Mouse (Mus musculus) small intestine, adult 2 months (tissue): ENCODE measurements at regions not wholly inside any gene's neighbourhood (a gene's known extent, or its start where the extent isn't known, plus 50 kb on each side); places are given as distances from the start of the nearest gene placed in this dataset.

Experiments used
- CTCF ChIP-seq: fragments of 200-500 bp; IDR thresholded peaks from 2 replicates; pipeline ENCODE4 v1.5.1; 2012; ENCODE audit warnings: low read depth, mild to moderate bottlenecking, control low read depth, inconsistent platforms, low read length, moderate library complexity, mixed read lengths; ENCODE audit not compliant: insufficient replicate concordance, insufficient read length; ENCODE audit errors: extremely low read depth
- POLR2A ChIP-seq: fragments of 200-500 bp; IDR thresholded peaks from 2 replicates; pipeline ENCODE4 v1.6.1; 2012; ENCODE audit warnings: low read depth, mild to moderate bottlenecking, control low read depth, inconsistent platforms, low read length, moderate library complexity

DNA sequence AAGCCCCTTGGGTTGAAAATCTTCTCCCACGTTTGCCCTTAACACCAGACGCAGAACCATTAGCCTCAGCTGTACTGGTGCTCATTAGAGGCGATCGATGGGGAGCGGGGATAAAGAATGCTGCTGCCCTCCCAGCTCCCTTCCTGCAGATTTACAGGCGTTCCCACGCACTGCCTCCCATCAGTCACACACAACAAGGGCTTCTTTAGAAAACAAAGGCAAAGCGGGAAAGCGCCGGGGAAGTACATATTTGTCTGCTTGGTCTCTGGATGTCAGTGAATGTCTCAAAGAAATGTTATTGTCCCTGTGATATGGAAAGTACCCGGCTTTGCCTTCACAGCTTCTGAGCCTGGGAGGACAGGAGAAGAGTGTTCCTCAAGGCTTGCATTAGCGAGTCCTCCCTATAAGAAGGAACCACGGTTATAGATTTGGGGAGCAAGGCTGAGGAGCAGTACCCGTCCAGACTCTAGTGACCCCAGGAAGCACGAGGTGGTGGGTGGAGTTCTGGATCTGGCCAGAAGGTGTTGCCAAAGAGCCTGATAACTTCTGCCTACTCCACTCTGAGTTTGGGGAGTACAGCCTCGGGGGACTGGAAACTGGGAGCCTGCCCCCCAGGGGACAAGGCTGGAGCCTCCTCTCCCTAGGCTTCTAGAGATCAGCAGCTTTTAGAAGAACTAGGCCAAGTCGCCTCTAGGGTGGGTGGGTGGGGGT lies 173.0 kb upstream of the Mki67 start:
- no peak for TF ChIP-seq CTCF
- no peak for TF ChIP-seq POLR2A
